Mouse (Mus musculus) spleen, adult 2 months (tissue): ENCODE results near the gene Os9. TPM values are rescaled to one million over a fixed set of nuclear protein-coding genes. Genes with fewer than 3 reads are reported as not detected.

Source experiments
- DNase-seq, 2 experiments: peaks; one replicate each; pipeline versions ENCODE4 v3.0.0 to v3.0.0-alpha.2; 2012 to 2021; ENCODE audit warnings: low spot score in 2 of 2, low read depth in 1 of 2
- H3K27ac ChIP-seq: fragments of 200-500 bp; 2 replicates; pipeline ENCODE4 v1.5.1; 2012; ENCODE audit warnings: low read length, inconsistent platforms; ENCODE audit not compliant: insufficient read depth
- H3K27me3 ChIP-seq: fragments of 200-500 bp; 2 replicates; pipeline ENCODE4 v1.6.1; 2012; ENCODE audit warnings: mild to moderate bottlenecking, moderate library complexity, low read length, inconsistent platforms; ENCODE audit not compliant: control insufficient read depth, insufficient read depth
- H3K36me3 ChIP-seq: fragments of 200-500 bp; 2 replicates; pipeline ENCODE4 v1.6.1; 2012; ENCODE audit warnings: mild to moderate bottlenecking, low read length, inconsistent platforms; ENCODE audit not compliant: control insufficient read depth, insufficient read depth
- H3K4me1 ChIP-seq: fragments of 200-500 bp; 2 replicates; pipeline ENCODE4 v1.6.1; 2011; ENCODE audit warnings: inconsistent platforms; ENCODE audit not compliant: control insufficient read depth, insufficient read depth, insufficient read length
- H3K4me3 ChIP-seq: fragments of 200-500 bp; 2 replicates; pipeline ENCODE4 v1.5.1; 2011; ENCODE audit warnings: mild to moderate bottlenecking, inconsistent platforms; ENCODE audit not compliant: insufficient read depth, insufficient read length; ENCODE audit errors: extremely low read depth
- CTCF ChIP-seq: fragments of 200-500 bp; IDR thresholded peaks from 2 replicates; pipeline ENCODE4 v1.5.1; 2011; ENCODE audit warnings: mild to moderate bottlenecking, inconsistent platforms; ENCODE audit not compliant: insufficient read depth, insufficient read length, insufficient replicate concordance; ENCODE audit errors: extremely low read depth
- POLR2A ChIP-seq: fragments of 200-500 bp; IDR thresholded peaks from 2 replicates; pipeline ENCODE4 v1.6.1; 2011; ENCODE audit warnings: low read depth, low read length, inconsistent platforms
- WGBS: fragments of 180-500 bp; shearing (Covaris S2); methylation state at CpG from one replicate; pipeline ENCODE4 v1.1.7; 2018; 5-methylcytosine and 5-hydroxymethylcytosine counted together
- polyA plus RNA-seq: library from polyadenylated mRNA; depleted of rRNA; stranded (reverse); fragments of >200 nt; gene quantifications from 2 replicates; pipeline ENCODE4 v1.2.3, GENCODE M21; 2012

Os9 gene
- polyA plus RNA-seq, 1 experiment: 48.7 TPM

- H3K27ac ChIP-seq: no peak overlapping the region
- H3K4me1 ChIP-seq: peaks cover 3% of the 10 kb centered on the region; the same call in 1 of the 2 replicates
- TF ChIP-seq POLR2A (no peak), CTCF (no peak)
- peaks cover 17% of the 10 kb centered on the region for H3K36me3 ChIP-seq
- WGBS: 96% methylated on average over 10 of the region's 10 CpGs
- H3K4me3 ChIP-seq: no peak overlapping the region
- H3K27me3 ChIP-seq: no peaks in the 10 kb centered on the region
- DNase-seq: no peak
Observed at GRCm38 (mm10) chr10:127119229-127119628, 1.7 kb downstream of the Os9 start.

DNA sequence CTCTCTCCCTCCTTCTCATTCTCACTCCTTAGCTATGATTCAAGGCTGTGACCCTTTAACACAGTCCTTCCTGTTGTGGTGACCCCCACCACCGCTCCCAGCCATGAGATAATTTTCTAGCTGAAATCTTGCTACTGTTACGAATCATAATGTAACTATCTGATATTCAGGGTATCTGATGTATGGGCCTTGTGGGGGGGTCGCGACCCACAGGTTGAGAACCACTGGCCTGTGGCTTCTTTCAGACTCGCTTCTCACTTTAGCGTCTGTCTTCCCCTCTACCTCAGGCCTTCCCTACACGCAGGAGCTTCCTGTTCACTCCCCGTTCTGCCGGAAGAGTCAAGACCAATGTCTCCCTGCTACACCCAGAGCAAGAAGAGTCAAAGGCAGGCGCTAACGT lies 2.5 kb downstream of the Os9 start:
- Histone ChIP-seq H3K27me3 (no peaks in the 10 kb centered on the region), H3K4me3 (no peak overlapping the region), H3K36me3 (peaks cover 17% of the 10 kb centered on the region), H3K4me1 (peaks cover 3% of the 10 kb centered on the region; the same call in 1 of the 2 replicates), H3K27ac (no peak overlapping the region)
- DNase-seq: no peak
- TF ChIP-seq CTCF (no peak), POLR2A (no peak)
- 93% methylated on average over 11 of the region's 11 CpGs for WGBS

- WGBS: 60% methylated on average over 2 of the region's 2 CpGs
- no peak for TF ChIP-seq POLR2A
- Histone ChIP-seq H3K4me1 (no peaks in the 10 kb centered on the region), H3K27me3 (no peaks in the 10 kb centered on the region), H3K4me3 (no peak overlapping the region), H3K27ac (no peak overlapping the region), H3K36me3 (peaks cover 17% of the 10 kb centered on the region)
- DNase-seq: no peak
Observed at GRCm38 (mm10) chr10:127115068-127115467, 5.9 kb downstream of the Os9 start.

DNA sequence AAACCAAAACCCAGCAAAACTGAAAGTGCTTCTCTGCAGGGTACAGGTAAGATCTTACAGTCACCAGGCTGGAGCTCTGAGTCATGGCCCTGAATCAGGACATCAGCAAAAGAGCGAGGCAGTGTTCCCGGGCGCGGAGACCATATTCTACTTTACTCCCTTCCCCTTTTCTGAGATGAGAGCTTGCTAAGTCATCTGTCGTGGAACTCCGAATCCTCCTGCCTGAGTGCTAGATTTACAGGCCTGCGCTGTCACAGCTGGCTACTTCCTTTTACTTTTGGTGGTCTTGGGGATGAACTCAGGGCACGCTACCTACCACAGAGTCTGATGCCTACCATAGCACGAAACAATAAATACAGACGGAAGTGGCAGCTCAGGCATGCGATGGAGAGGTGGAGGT lies 6.5 kb downstream of the Os9 start:
- Histone ChIP-seq H3K27ac (no peak overlapping the region), H3K27me3 (no peaks in the 10 kb centered on the region), H3K36me3 (peaks cover 17% of the 10 kb centered on the region), H3K4me1 (no peaks in the 10 kb centered on the region), H3K4me3 (no peak overlapping the region)
- WGBS: 71% methylated on average over 11 of the region's 11 CpGs
- no peak for TF ChIP-seq POLR2A
- no peak for TF ChIP-seq CTCF
- no peak for DNase-seq

- H3K27ac ChIP-seq: no peak overlapping the region
- peaks cover 9% of the 10 kb centered on the region; the same call in 1 of the 2 replicates for H3K4me1 ChIP-seq
- no peaks in the 10 kb centered on the region for H3K27me3 ChIP-seq
- TF ChIP-seq CTCF: no peak
- TF ChIP-seq POLR2A: no peak
- no peak overlapping the region for H3K4me3 ChIP-seq
- no peaks in the 10 kb centered on the region; the same call in none of the 2 replicates for H3K36me3 ChIP-seq
- DNase-seq: no peak
- WGBS: 60% methylated on average over 15 of the region's 15 CpGs
Observed at GRCm38 (mm10) chr10:127111001-127111887, 9.7 kb downstream of the Os9 start.

GRCm38 (mm10) chr10:127108262-127108583 lies 12.7 kb downstream of the Os9 start:
- 64% methylated on average over 3 of the region's 3 CpGs for WGBS
- Histone ChIP-seq H3K4me1 (peaks cover 19% of the 10 kb centered on the region; the same call in 1 of the 2 replicates), H3K27ac (0 out of 2 replicates have a peak overlapping the region, but pooled peaks have one; percentile 2), H3K36me3 (no peaks in the 10 kb centered on the region; the same call in none of the 2 replicates), H3K27me3 (no peaks in the 10 kb centered on the region), H3K4me3 (no peak overlapping the region)
- DNase-seq: no peak
- TF ChIP-seq POLR2A: no peak
- no peak for TF ChIP-seq CTCF
